Mouse (Mus musculus): ENCODE results near the gene Pccb.

The Pccb gene

GRCm38 (mm10) chr9:100987006-100987405 lies 47.7 kb downstream of the Pccb start:
- DNase-seq (ENCODE audit: low spot score in 2 of 2), result no peak

- DNase-seq (ENCODE audit: low spot score in 2 of 2), result no peak
Observed at GRCm38 (mm10) chr9:100984381-100985310, 50.1 kb downstream of the Pccb start.

GRCm38 (mm10) chr9:100982786-100983185 lies 51.9 kb downstream of the Pccb start:
- DNase-seq (ENCODE audit: low spot score in 2 of 2), result no peak

GRCm38 (mm10) chr9:100979260-100979659 lies 55.4 kb downstream of the Pccb start:
- no peak for DNase-seq (ENCODE audit: low spot score in 2 of 2)

- no peak for DNase-seq (ENCODE audit: low spot score in 2 of 2)
Observed at GRCm38 (mm10) chr9:100978666-100979065, 56.0 kb downstream of the Pccb start.

GRCm38 (mm10) chr9:100969461-100969860 lies 65.2 kb downstream of the Pccb start:
- no peak for DNase-seq (ENCODE audit: low spot score in 2 of 2)

GRCm38 (mm10) chr9:100964106-100964505 lies 70.6 kb downstream of the Pccb start:
- no peak for DNase-seq (ENCODE audit: low spot score in 2 of 2)

- DNase-seq (ENCODE audit: low spot score in 2 of 2), result no peak
Observed at GRCm38 (mm10) chr9:100963428-100963912, 71.2 kb downstream of the Pccb start.

GRCm38 (mm10) chr9:100962903-100963427 lies 71.7 kb downstream of the Pccb start:
- DNase-seq (ENCODE audit: low spot score in 2 of 2), result peak in 1 of 2 experiments; percentile 34

GRCm38 (mm10) chr9:100951481-100951880 lies 83.2 kb downstream of the Pccb start:
- peak in 1 of 2 experiments; percentile 53 for DNase-seq (ENCODE audit: low spot score in 2 of 2)

GRCm38 (mm10) chr9:100944677-100945365 lies 89.9 kb downstream of the Pccb start:
- no peak for DNase-seq (ENCODE audit: low spot score in 2 of 2)

- no peak for DNase-seq (ENCODE audit: low spot score in 2 of 2)
Observed at GRCm38 (mm10) chr9:100942042-100942441, 92.7 kb downstream of the Pccb start.
